Mouse (Mus musculus) myocyte (in vitro differentiated cells): ENCODE measurements around the gene Pdzd2. TPM values are rescaled to one million over a fixed set of nuclear protein-coding genes. Genes with fewer than 3 reads are reported as not detected.

Experiments used
- H3K27me3 ChIP-seq: one replicate; pipeline ENCODE4 v1.6.1; 2011; ENCODE audit not compliant: control insufficient read depth, insufficient read depth, insufficient read length
- H3K36me3 ChIP-seq: one replicate; pipeline ENCODE4 v1.6.1; 2011; ENCODE audit not compliant: control insufficient read depth, insufficient read depth
- H3K4me2 ChIP-seq: one replicate; pipeline ENCODE4 v1.6.1; 2011; ENCODE audit warnings: low read depth, control low read depth
- H3K4me3 ChIP-seq: one replicate; pipeline ENCODE4 v1.5.1; 2011; ENCODE audit warnings: mild to moderate bottlenecking, control low read depth, moderate library complexity
- H3K79me2 ChIP-seq: one replicate; pipeline ENCODE4 v1.6.1; 2011; ENCODE audit not compliant: control insufficient read depth, insufficient read depth
- H3ac ChIP-seq: one replicate; pipeline ENCODE4 v1.6.1; 2011; ENCODE audit not compliant: control insufficient read depth, insufficient read length
- CEBPB ChIP-seq: IDR thresholded peaks from 2 replicates; pipeline ENCODE4 v1.6.1; 2011; ENCODE audit warnings: mild to moderate bottlenecking, moderate library complexity; ENCODE audit not compliant: poor library complexity, insufficient read depth, severe bottlenecking
- E2F4 ChIP-seq: IDR thresholded peaks from one replicate; pipeline ENCODE4 v1.6.1; 2011; ENCODE audit warnings: mild to moderate bottlenecking, control low read depth, moderate library complexity; ENCODE audit not compliant: insufficient read depth
- MAX ChIP-seq: IDR thresholded peaks from one replicate; pipeline ENCODE4 v1.6.1; 2011; ENCODE audit warnings: low read depth, mild to moderate bottlenecking, control low read depth
- MYOD1 ChIP-seq, 3 experiments: IDR thresholded peaks; one replicate each; pipeline ENCODE4 v1.6.1; 2011; ENCODE audit warnings: control low read depth in 2 of 3, low read depth in 2 of 3, mild to moderate bottlenecking in 2 of 3, moderate library complexity in 1 of 3; ENCODE audit not compliant: insufficient read length in 2 of 3, control insufficient read depth in 1 of 3
- MYOG ChIP-seq, 3 experiments: IDR thresholded peaks; one replicate each; pipeline ENCODE4 v1.6.1; 2011; ENCODE audit warnings: control low read depth in 2 of 3, low read depth in 2 of 3, mild to moderate bottlenecking in 2 of 3; ENCODE audit not compliant: insufficient read length in 2 of 3, control insufficient read depth in 1 of 3, insufficient read depth in 1 of 3
- POLR2A ChIP-seq: IDR thresholded peaks from one replicate; pipeline ENCODE4 v1.6.1; 2011; ENCODE audit warnings: low read depth, mild to moderate bottlenecking, control low read depth, moderate library complexity; ENCODE audit not compliant: insufficient read length
- POLR2AphosphoS2 ChIP-seq: IDR thresholded peaks from one replicate; pipeline ENCODE4 v1.6.1; 2011; ENCODE audit warnings: low read depth, control low read depth; ENCODE audit not compliant: insufficient read length
- REST ChIP-seq: IDR thresholded peaks from one replicate; pipeline ENCODE4 v1.6.1; 2011; ENCODE audit warnings: mild to moderate bottlenecking, control low read depth, moderate library complexity; ENCODE audit not compliant: insufficient read depth, insufficient read length
- SRF ChIP-seq: IDR thresholded peaks from one replicate; pipeline ENCODE4 v1.6.1; 2011; ENCODE audit warnings: low read depth; ENCODE audit not compliant: control insufficient read depth, insufficient read length
- TCF12 ChIP-seq: IDR thresholded peaks from one replicate; pipeline ENCODE4 v1.6.1; 2011; ENCODE audit warnings: mild to moderate bottlenecking, control low read depth; ENCODE audit not compliant: poor library complexity, insufficient read depth, severe bottlenecking
- TCF3 ChIP-seq: IDR thresholded peaks from one replicate; pipeline ENCODE4 v1.6.1; 2011; ENCODE audit warnings: low read depth, control low read depth; ENCODE audit not compliant: insufficient read length
- USF1 ChIP-seq: IDR thresholded peaks from one replicate; pipeline ENCODE4 v1.6.1; 2011; ENCODE audit warnings: low read depth, mild to moderate bottlenecking, control low read depth, moderate library complexity
- polyA plus RNA-seq: library from polyadenylated mRNA; unstranded; fragments of >200 nt; fragmentation: generic; extraction: Trizol; gene quantifications from one replicate; pipeline ENCODE4 v1.2.1, GENCODE M21; 2012; ENCODE audit warnings: missing spikeins

The Pdzd2 gene
- polyA plus RNA-seq, 1 experiment, result 0.01 TPM

DNA sequence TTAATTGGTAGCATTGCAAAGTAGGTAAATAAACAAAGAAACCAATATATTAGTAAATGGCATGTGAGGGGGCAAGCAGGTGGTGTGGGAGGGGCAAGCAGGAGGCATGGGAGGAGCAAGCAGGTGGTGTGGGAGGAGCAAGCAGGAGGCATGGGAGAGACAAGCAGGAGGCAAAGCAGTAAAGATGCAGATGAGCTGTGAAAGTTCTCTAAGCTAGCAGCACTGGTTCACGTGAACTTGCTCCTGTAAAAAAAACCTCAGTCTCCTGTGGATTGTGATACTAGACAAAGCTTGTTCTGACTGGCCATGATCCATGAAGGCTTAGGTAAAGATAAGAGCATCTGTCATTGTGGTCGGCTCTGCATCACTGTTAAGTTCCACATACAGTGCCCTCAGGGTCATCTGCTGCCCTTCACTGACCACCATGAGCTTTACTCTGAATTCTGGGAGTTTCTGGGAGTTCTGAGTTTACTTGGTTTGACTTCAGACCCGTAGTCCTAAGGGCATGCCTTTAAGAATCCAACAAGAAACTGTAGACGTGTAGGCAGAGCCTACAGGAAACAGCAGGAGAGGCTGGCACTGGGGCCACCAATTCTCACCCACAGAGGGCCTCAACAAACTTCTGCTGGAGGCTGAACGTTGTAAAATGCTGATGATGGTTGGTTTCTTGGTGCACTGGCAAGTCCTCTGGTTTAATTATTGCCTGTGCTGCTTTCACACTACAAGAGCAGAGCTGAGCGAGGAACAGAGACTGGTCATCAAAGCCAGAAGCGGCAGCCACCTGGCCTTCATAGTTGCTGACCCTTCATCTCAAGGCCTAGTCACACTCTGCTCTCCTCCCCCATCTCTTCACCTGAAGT is 309.9 kb downstream of the Pdzd2 start:
- H3K79me2 ChIP-seq, result no peaks in the 10 kb centered on the region
- no peak overlapping the region for H3ac ChIP-seq
- no peaks in the 10 kb centered on the region for H3K36me3 ChIP-seq
- TF ChIP-seq MYOD1 (IDR thresholded peaks at IDR 0.05; ENCODE audit: control insufficient read depth in 1 of 3, insufficient read length in 2 of 3, low read depth in 2 of 3), result no peak
- no peak for TF ChIP-seq SRF
- TF ChIP-seq TCF12, result no peak
- TF ChIP-seq MYOG (IDR thresholded peaks at IDR 0.05; ENCODE audit: control insufficient read depth in 1 of 3, insufficient read depth in 1 of 3, insufficient read length in 2 of 3, low read depth in 2 of 3), result no peak
- no peak for TF ChIP-seq CEBPB
- no peak for TF ChIP-seq MAX
- peaks cover 10% of the 10 kb centered on the region for H3K27me3 ChIP-seq
- H3K4me3 ChIP-seq, result no peak overlapping the region
- H3K4me2 ChIP-seq, result no peak overlapping the region

DNA sequence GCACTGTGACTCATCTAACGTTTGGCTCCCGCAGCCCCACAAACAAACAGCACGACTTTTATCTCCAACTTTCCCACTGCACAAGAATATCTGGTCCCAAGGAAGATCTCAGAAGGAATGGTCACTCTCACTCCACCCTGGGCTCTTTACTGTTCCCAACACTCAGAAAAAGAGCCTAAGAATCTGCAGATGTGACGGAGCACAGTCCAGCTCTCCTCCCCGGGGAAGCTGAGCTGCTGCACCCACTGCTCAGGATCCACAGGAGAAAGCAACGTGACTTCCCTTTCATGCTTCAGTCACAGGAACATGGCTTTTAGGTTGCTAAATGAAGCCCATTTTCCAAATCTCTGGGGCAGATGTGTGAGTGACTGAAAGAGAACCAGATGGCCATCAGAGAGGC is 311.9 kb downstream of the Pdzd2 start:
- Histone ChIP-seq H3K36me3 (no peaks in the 10 kb centered on the region), H3ac (no peak overlapping the region), H3K4me3 (no peak overlapping the region), H3K4me2 (no peak overlapping the region), H3K27me3 (peaks cover 10% of the 10 kb centered on the region), H3K79me2 (no peaks in the 10 kb centered on the region)
- TF ChIP-seq MAX, result no peak
- TF ChIP-seq SRF, result no peak
- TF ChIP-seq CEBPB, result no peak
- TF ChIP-seq REST, result no peak
- TF ChIP-seq POLR2A, result no peak
- TF ChIP-seq TCF3, result no peak
- TF ChIP-seq E2F4, result no peak
- no peak for TF ChIP-seq POLR2AphosphoS2
- TF ChIP-seq MYOG (IDR thresholded peaks at IDR 0.05; ENCODE audit: control insufficient read depth in 1 of 3, insufficient read depth in 1 of 3, insufficient read length in 2 of 3, low read depth in 2 of 3), result no peak
- TF ChIP-seq TCF12, result no peak
- no peak for TF ChIP-seq USF1
- no peak for TF ChIP-seq MYOD1 (IDR thresholded peaks at IDR 0.05; ENCODE audit: control insufficient read depth in 1 of 3, insufficient read length in 2 of 3, low read depth in 2 of 3)

DNA sequence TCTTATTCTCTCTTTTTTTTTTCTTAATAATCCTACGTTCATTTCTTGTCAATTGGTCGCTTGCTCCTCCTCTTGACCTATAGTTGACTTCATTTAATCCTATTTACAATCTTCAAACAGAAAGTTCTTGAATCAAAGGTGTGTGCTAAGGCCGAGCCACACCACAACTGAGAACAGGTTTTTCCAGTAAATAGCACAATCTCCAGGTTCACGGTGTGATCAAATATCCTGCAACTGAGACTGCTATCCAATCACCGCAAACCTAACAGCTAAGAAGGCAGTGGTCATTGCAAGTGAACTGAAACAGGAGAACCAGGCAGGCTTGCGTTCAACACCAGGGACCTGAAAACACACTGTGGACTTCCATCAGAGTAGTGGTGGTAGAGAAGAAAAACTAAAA is 313.4 kb downstream of the Pdzd2 start:
- Histone ChIP-seq H3K36me3 (no peaks in the 10 kb centered on the region), H3K27me3 (peaks cover 10% of the 10 kb centered on the region), H3K4me2 (no peak overlapping the region), H3K79me2 (no peaks in the 10 kb centered on the region), H3K4me3 (no peak overlapping the region), H3ac (no peak overlapping the region)
- TF ChIP-seq MYOD1 (IDR thresholded peaks at IDR 0.05; ENCODE audit: control insufficient read depth in 1 of 3, insufficient read length in 2 of 3, low read depth in 2 of 3) (no peak), TCF12 (no peak), SRF (no peak), E2F4 (no peak), CEBPB (no peak), REST (no peak), TCF3 (no peak), POLR2A (no peak), POLR2AphosphoS2 (no peak), USF1 (no peak), MYOG (IDR thresholded peaks at IDR 0.05; ENCODE audit: control insufficient read depth in 1 of 3, insufficient read depth in 1 of 3, insufficient read length in 2 of 3, low read depth in 2 of 3) (no peak), MAX (no peak)

DNA sequence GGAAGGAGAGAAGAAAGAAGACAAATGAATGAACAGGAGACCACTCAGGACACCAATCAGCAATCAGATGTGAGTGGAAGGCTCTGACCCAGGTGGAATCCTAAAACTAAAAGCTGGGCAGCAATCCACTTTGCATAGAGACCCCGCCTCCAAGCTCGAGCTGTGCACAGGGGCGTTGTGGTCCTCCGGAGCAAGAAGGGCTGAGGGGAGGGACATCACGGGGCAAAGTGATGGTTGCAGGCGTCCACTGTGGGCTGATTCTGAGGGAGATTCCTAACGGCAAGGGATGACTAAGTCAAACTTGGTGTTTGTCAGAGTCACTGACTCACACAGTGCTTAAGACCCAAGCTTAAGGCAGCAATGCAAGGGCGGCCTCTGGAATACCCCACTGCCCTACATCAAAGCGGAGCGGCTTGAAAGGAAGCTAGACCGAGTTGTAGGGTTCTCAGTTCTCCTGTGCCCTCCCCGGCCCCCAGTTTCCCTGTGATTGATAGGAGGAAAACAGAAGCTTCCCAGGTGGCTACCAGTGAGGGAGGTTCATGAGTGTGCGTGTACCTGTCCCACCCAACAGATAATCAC is 314.6 kb downstream of the Pdzd2 start:
- TF ChIP-seq REST (no peak), TCF3 (no peak), MYOG (IDR thresholded peaks at IDR 0.05; ENCODE audit: control insufficient read depth in 1 of 3, insufficient read depth in 1 of 3, insufficient read length in 2 of 3, low read depth in 2 of 3) (no peak), POLR2AphosphoS2 (no peak), MAX (no peak), SRF (no peak), E2F4 (no peak), POLR2A (no peak), MYOD1 (IDR thresholded peaks at IDR 0.05; ENCODE audit: control insufficient read depth in 1 of 3, insufficient read length in 2 of 3, low read depth in 2 of 3) (no peak), CEBPB (no peak), USF1 (no peak), TCF12 (no peak)
- H3K36me3 ChIP-seq, result no peaks in the 10 kb centered on the region
- H3K4me3 ChIP-seq, result no peak overlapping the region
- peaks cover 13% of the 10 kb centered on the region for H3K27me3 ChIP-seq
- no peak overlapping the region for H3ac ChIP-seq
- H3K4me2 ChIP-seq, result no peak overlapping the region
- no peaks in the 10 kb centered on the region for H3K79me2 ChIP-seq
